Mouse (Mus musculus): ENCODE results near the gene Gm11361.

DNA sequence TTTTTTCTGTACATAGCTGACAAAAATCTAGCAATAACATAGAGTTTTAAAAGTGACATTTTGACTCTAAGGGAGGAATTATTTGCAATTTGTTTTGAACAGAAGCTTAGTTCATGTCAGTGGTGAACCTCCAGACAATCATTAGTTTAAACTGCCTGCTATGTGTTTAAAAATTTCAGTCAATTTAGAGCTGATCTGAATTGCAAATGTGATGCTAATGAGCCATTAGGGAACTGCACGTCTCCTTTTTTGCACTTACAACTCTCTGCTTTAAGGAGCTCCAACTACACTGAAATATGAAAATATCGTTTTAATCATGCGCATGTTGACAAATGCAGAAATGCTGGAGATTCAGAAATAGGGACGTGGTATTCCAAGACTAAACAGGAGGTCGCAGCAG is 38.2 kb downstream of the Gm11361 start:
- no peak for TF ChIP-seq EP300 (IDR thresholded peaks at IDR 0.05; ENCODE audit: insufficient read depth, low read depth, low read length)
- TF ChIP-seq POLR2A (IDR thresholded peaks at IDR 0.05; ENCODE audit: insufficient read depth, low read depth, low read length) = no peak
- TF ChIP-seq CTCF (IDR thresholded peaks at IDR 0.05) = no peak

All from heart, adult 2 months (tissue).